Mouse (Mus musculus): ENCODE measurements at regions not wholly inside any gene's neighbourhood (a gene's known extent, or its start where the extent isn't known, plus 50 kb on each side); places are given as distances from the start of the nearest gene placed in this dataset.

DNA sequence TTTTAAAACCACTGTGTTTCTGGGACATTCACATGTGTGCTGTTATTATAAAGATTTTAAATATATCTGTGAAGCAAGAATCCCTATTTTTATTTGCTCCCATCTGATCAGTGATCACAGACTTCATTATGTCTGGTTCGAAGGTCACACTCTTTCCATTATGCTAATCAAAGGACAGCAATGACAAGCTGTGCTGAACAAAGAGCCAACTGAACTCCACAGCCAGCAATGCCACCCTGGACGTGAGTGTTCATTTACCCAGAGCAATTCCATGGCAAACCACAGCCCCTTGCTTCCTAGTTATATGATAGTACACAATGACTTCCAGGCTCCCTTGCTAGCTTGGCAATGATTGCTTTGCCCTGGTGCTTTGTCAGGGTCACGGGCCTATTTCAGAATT, 55.6 kb upstream of the Ccdc190 start:
- DNase-seq (ENCODE audit: low spot score in 2 of 2): no peak

DNA sequence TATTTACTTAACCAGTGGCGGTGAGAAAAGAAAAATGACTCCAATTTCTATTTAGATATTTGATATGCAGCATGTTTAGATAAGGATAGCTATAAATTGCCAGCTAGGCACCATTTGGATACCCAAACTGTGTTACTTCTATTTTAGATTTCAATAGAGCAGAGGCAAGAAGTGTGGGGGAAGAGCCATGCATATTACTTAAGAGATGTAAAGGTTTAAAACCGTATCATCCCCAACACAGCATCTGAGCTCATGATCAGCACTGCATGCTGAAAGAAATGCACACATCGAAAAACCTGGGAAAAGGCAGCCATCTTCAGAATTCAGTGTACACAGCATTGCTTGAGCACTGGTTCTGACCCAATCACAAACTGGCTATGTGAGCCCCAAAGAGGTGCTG, 59.8 kb upstream of the Ccdc190 start:
- DNase-seq (ENCODE audit: low spot score in 2 of 2): no peak

DNA sequence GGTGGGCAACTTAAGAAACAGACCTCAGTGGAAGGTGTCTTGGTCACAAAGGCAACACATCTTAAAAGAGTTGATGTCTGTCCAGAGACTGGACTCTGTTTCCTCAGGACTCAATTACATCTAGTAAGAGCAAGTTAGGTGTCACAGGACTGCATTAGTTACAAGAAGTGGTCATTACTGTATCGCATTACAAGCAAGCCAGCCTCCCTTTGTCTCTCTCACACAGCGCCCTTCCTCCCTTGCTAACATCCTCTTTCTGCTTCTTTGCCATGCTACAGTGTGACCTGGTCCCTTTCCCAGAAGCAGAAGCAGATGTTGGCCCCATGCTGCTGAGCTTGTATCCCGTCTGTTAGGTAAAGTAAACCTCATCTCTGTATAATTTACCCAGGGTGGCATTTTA, 61.0 kb upstream of the Ccdc190 start:
- no peak for DNase-seq (ENCODE audit: low spot score in 2 of 2)

DNA sequence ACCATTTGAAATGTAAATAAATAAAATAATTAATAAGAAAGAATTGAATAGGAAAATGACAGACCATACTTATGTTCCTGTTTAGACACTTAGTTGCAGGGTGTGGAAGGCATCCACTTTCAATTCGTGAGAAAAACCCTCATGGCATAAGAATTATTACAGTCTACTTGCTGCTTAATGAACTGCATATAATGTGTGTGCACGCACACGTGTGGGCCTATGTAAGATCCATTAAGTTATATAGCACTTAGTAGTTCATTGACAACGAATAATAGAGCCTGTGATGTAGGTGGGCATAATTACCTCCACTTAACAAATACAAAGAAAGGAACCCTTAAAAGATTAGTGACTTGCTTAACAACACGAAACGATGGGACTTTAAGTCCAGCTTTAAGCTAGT, 61.6 kb upstream of the Ccdc190 start:
- no peak for DNase-seq (ENCODE audit: low spot score in 2 of 2)

DNA sequence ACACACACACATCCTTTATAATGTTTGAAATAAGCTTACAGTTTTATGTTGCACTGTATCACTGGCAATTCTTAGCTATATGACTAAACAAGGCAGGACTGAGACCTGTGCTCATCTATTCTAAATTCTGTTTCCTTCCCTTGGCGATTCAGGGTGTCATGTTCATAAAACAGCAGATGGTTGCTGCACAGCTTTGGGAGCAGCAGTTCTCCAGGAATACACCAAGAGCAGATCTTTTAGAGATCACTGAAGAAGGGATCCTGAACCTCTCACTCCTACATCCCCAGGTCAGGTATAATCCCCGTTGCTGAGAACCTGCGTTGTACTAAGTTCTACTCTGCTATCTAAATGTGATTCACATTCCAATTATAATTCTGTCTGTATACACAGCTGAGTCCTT, 69.4 kb upstream of the Ccdc190 start:
- no peak for DNase-seq (ENCODE audit: low spot score in 2 of 2)

DNA sequence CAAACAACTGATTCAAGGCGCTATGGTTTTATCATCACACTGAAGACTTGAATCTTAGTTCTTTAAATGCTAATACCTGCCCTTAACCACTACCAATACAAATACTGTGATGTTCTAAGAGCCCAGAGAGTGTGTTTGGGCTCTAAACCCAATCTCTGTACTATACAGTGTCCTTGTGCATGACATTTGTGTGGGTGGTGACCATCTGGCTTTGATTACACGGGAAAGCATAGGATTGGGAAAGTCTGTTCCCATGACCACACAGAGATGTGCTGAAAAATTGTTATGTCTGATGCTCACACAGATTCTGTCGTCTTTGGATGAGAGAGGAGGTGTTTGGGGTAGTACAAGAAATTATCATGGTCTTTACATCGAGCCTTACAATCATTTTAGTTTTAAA, 76.8 kb upstream of the Ccdc190 start:
- DNase-seq (ENCODE audit: low spot score in 2 of 2): no peak

DNA sequence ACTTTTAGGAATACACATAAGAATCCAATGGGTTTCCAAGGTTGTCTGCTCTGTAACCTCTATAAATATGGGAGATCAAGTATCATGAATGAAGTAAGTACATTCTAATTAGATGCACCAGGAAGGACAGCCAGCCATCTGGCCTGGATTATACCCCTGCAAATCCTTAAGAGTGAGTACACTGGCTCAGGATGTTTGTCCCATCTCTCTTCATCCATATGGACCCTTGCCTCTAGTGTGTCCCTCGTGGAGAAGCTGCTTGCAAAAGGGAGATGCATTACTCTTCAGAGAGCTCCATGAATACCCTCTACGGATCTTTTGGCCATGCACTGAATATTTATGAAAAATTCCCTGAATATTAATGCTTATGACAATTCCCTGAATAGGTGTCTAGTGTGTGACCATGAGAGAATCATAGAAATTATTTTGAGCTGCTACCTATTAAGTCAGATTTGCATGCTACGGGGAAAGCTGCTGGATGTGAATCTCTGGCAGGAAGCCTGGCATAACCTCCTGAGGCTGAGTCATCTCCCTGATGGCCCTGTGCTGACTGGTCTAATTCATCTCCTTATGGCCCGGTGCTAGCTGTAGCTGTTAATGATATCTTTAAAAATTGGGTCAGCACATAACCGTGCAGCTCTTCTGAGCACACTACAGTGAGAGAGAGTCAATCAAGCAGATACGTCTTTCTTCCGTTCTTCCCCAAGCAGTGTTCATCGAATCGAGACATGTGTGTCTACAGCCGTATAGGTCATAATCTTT, 80.0 kb upstream of the Ccdc190 start:
- DNase-seq (ENCODE audit: low spot score in 2 of 2): peak in 1 of 2 experiments; percentile 3

DNA sequence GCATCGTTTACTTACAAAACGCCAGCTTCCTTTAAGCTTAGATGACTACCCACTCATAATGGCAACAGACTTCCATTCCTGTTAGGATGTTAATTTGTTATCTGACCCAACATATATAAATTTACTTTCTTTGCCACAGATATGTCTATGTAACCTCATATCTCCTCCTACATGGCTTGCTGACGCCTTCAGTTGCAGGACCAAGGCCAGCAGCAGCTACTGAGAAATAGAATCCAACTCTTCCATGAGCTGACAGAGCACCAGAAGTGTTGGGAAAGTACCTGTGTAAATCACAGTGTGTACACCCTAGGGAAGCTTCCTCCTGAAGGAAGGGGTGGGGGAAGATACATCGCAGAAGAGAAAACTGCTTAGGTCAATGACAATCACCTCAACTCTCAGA, 86.0 kb upstream of the Ccdc190 start:
- no peak for DNase-seq (ENCODE audit: low spot score in 2 of 2)

DNA sequence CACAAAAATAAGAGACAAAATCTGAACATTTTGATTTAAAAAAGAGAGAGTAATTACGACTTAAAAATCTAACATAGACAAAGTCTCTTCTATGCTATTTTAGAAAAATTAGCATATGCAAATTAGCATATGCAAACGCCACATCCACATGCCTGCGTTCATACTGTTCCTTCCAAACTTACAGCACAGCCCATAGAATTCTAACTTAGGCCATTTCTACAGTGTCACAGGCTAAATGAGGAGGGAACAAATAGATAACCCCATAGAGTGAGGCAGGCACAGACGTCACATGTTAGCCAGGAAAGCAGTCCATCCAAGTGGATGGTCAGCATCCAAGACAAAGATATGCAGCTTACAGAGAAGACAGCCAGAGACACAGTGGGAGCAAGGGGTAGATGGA, 87.5 kb upstream of the Ccdc190 start:
- DNase-seq (ENCODE audit: low spot score in 2 of 2): no peak

DNA sequence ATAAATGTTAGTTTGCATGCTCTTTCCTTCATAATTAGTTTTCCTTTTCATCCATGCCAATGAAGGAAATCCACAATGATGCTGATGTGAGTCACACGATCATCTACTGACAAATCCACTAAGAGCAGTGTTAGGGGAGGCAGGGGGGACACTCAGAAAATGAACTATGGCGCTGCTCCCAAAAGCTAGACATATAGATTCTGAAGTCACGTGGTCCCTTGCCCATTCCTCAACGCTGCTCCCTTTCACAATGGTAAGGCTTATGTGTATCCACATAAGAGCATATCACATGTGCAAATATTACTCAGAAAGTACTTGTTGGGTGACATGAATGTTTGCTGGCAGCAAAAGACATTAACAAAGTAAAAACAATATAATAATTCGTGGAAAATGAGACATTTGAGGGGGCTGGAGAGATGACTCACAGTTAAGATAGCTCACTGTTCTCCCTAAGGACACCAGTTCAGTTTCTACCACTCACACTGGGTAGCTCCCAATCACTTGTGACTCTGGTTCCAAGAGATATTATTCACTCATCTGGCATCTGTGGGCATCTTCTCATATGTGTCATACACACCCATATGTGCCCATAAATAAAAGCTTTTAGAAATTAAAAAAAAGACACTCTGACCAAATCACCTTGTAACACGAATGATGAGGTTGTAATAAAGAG, 88.3 kb upstream of the Ccdc190 start:
- DNase-seq (ENCODE audit: low spot score in 2 of 2): no peak

DNA sequence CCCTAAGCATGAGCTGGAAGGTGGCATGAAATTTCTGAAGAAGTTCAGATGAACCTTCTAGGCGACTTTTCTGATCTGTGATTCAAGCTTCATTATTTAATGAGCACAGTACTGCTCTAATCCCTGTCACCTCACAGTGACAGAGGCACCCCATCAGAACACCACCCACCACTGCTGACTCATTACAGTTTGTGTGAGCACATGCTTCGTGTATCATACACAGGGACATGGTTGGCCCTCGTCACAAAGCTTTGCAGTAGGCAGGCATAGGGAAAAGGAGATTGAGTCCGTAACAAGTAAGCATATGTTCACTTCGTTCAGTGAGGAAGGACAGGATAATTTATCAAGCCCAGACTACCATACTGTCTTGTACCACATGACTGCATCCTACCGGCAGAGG, 85.9 kb upstream of the Rgs4 start:
- DNase-seq (ENCODE audit: low spot score in 2 of 2): no peak

DNA sequence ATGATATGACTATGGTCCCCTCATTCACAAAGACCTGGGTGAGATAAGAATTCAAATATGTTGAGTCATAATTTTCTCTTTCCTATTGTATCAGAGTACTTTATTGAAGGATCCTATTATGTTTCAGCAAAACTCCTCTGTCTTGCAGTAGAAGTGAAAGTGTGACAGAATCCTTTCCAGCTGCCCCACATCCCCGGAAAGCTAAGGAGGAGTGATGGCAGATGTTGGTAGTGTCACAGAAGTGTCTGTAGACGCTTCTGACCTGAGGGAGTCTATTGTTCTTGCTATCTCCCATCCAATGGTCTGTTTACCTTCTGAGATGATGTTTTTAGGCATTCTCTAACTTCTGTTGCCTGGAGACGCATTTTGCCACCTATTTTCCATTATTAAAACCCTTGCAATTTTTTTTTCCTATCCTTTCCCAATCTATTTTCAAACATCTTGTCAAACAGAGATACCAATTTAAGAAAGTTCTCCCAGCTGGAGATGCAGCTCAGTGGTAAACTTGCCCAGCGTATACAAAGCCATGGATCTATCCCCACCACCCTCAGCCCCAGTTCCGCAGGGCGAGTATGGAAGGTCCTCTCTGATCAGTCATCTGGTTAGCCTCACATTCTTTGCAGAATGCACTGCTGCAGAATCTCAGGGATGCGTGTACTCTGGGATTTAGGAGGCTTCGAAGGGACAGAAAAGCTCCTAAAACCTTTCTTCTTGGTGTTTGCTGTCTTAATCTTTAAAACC, 84.1 kb upstream of the Rgs4 start:
- DNase-seq (ENCODE audit: low spot score in 2 of 2): no peak

DNA sequence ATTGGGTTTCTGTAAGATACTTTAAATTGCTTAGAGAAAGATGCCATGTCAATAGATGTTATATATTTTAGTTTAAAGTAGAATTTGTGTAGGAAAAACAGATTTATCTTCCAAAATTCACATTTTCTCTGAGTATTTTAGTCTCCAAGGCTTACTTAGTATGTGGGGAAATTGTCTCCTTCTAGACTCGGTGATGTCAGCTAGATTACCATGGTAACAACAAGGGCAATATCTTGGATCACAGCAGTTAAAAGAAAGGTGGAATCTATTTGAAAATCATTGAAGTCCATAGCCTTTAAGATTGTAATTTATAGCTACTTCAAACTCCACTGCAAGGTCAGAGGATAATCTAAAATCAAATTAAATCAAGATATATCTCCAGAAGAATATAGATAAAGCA, 83.2 kb upstream of the Rgs4 start:
- no peak for DNase-seq (ENCODE audit: low spot score in 2 of 2)

DNA sequence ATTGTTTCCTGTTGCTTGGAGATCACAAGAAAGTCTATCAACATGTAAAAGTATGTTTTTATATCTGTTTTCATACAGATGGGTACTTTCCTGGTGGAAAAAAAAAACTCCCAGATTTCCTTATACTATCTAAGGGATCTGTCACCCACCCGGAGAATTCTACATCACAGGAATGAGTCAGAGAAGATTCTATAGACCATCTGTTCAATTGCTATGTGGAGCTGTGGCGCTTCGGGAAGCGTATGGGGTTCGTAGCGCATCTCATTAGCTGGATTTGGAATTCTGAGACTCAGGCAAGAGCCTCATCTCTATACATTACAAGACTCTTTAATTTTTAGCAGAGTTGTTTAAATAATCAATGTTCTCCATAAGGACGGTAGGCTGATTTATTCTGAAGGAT, 74.6 kb upstream of the Rgs4 start:
- no peak for DNase-seq (ENCODE audit: low spot score in 2 of 2)

DNA sequence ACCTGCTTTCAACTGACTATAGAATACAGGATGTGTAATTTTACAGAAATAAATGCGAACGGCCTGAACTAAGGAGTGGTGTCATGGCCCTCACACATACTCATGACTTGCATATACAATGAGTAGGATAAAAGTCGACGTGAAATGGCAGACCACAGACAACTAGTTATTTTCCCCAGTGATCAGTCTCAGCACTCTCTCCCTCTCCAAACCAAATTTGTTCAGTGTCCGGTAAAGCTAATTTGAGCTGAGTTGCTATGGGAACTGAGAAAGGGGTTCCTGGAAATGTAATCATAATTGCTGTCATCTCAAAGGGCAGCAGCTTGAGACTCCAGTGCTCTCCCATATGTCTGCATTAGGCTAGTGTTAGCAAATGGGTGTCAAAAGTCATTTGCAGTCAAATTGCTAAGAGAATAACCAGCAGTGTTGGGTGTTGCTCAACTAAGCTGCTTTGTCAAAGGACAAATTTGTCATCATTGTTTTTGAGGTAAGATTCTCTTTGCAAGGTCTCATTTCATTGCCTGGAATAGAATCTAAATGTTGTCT, 72.0 kb upstream of the Rgs4 start:
- DNase-seq (ENCODE audit: low spot score in 2 of 2): no peak

DNA sequence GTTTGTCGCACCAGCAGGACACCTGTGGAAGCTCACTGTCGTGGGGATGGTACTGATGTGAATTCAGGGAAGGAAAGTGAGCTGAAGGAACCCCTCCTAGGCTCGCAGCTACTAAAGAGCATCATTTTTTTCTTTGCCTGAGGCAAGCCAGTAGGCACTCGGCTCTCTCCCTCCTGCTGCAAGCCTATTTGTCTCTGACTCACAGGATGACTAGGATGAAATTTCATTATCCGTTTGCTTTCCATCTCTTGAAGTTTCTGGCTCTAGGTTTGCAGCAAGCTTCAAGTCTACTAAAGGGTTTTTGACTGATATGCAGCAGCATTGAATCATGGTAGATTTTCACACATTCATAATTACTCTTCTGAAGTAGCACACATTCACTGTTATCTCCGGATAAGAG, 69.5 kb upstream of the Rgs4 start:
- no peak for DNase-seq (ENCODE audit: low spot score in 2 of 2)

DNA sequence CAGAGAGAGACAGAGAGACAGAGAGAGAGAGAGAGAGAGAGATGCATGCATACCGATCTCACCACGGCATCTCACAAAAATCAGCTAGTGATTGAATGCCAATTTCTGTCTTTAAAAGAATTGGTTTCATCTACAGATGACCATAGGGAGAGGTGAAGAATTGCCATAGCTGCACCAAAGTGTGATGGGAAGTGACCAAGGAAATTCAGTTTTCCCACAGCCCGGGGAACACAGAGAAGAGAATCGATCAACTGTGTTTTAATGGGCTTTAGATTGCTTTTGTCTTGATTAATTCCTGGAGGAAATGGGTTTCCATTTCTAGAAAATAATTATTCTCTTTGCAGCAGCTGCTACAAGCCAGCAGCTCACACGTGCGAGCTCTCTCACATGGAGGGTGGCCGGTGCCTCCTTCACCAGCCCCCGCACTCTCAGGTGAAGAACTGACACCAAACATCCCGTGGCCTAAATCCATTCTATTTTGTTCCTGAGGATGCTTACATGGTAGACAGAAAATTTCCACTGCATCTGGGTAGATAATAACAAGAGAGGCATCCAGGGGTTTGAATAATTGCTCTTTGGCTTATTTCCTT, 65.2 kb upstream of the Rgs4 start:
- no peak for DNase-seq (ENCODE audit: low spot score in 2 of 2)

DNA sequence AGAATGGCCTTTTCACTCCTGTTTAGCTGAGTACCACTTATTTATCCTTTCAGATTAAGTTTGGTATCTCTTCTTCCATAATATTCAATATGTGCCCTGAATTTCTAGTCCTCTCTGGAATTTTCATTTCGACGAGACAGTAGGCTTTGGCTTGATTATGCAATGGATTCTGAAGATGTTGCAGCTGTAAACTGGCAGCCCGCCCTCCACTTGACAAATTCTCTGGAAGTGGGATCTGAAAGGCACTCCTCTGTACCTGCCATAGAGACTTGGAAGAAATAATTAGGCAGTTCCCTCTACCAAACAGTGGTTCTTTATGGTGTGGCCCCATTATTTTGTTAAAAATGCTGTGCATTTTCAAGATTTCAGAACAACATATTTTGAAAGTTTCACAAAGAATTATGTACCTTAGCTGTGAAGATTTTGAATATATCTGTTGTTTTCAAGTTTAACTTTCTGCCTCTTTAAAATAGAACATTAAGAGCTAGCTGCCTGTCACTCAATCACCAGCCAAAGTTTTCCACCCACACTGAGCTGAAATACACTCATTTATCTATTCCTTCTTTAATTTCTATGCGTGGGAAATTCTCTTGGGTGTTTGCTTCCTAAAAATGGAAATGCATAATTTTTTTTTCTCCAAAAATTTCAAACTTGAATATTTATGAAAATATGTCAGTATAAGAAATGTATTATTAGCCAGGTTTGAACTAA, 56.1 kb upstream of the Rgs4 start:
- no peak for DNase-seq (ENCODE audit: low spot score in 2 of 2)

DNA sequence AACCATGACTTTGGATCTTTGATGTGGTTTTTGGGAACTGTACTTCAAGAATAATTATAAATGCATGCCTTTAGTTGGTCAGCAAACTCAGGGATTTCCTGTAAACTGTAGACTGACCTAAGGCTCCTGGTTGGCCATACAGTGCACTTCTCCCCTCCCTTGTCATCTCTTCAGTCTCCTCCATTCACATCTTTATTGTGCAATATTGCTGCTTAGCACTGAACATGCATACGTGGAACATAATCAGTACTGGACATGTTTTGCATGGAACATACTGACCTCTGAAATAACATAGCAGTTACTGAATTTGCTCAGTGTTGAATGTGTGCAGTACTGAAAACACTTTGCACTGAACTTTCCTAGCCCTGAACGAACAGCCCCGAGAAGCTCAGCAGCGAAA, 55.4 kb upstream of the Rgs4 start:
- no peak for DNase-seq (ENCODE audit: low spot score in 2 of 2)

DNA sequence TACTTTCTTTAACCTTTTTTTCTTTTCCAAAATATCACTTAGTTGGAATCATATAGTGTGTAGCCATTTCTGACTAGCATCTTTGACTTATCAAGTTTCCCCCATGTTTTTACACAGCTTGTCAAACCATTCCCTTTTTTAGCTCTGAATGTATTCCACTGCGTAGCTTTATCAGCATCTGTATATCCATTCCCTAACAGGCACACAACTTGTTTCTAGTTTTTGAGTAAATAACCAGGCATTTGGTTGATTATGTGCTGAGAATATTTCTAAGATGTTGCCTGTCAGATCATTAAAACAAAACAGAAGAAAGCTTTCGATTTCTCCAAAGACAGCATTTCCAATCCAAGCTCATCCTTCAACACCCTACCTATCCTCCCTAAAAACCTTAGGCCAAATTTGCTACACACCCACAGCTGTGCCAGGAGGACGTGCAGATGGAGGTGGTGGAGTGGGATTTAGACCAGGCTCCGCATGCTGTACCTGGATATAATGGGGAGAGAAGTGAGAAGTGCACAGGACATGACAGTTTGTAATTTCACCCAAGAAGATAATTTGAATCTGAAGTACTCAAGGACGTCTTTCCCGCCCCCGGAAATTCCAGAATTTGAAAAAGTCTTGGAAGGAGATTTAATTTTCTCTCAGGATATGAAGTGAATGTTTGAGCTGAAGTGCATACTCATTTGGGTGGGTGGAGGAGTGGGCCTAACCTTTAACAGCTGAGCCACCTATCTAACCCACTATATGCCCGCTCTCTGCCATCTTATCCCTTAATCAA, 54.8 kb upstream of the Rgs4 start:
- DNase-seq (ENCODE audit: low spot score in 2 of 2): no peak
